Mouse (Mus musculus) neural tube, embryonic 11.5 days (tissue): ENCODE data around the gene Slc11a2. TPM values are rescaled to one million over a fixed set of nuclear protein-coding genes. Genes with fewer than 3 reads are reported as not detected.

Experiments used
- ATAC-seq: fragments of 200-750 bp; cut with Nextera tagmentation; 2 replicates; pipeline ENCODE4 v1.8.0; 2017; ENCODE audit warnings: moderate number of reproducible peaks, mild to moderate bottlenecking, moderate TSS enrichment, moderate library complexity; ENCODE audit not compliant: insufficient read depth, low FRiP score, low TSS enrichment
- DNase-seq: peaks from one replicate; pipeline ENCODE4 v3.0.0-alpha.2; 2015; ENCODE audit warnings: low spot score
- H3K27ac ChIP-seq: fragments of 300-500 bp; sonication (generic); 2 replicates; pipeline ENCODE4 v1.5.1; 2014; ENCODE audit warnings: low read depth, mild to moderate bottlenecking, low read length
- H3K27me3 ChIP-seq: fragments of 300-500 bp; sonication (generic); 2 replicates; pipeline ENCODE4 v1.6.1; 2014; ENCODE audit warnings: mild to moderate bottlenecking, low read length, mixed read lengths; ENCODE audit not compliant: control insufficient read depth, insufficient read depth
- H3K36me3 ChIP-seq: fragments of 300-500 bp; sonication (generic); 2 replicates; pipeline ENCODE4 v1.6.1; 2014; ENCODE audit warnings: mild to moderate bottlenecking, low read length, moderate library complexity, mixed read lengths; ENCODE audit not compliant: control insufficient read depth, insufficient read depth
- H3K4me1 ChIP-seq: fragments of 300-500 bp; sonication (generic); 2 replicates; pipeline ENCODE4 v1.6.1; 2014; ENCODE audit warnings: low read length, mixed read lengths; ENCODE audit not compliant: control insufficient read depth, insufficient read depth
- H3K4me2 ChIP-seq: fragments of 300-500 bp; sonication (generic); 2 replicates; pipeline ENCODE4 v1.6.1; 2014; ENCODE audit warnings: low read depth, mild to moderate bottlenecking, moderate library complexity
- H3K4me3 ChIP-seq: fragments of 300-500 bp; sonication (generic); 2 replicates; pipeline ENCODE4 v1.5.1; 2014; ENCODE audit warnings: low read depth, low read length
- H3K9ac ChIP-seq: fragments of 300-500 bp; sonication (generic); 2 replicates; pipeline ENCODE4 v1.6.1; 2014; ENCODE audit warnings: mild to moderate bottlenecking, low read length
- H3K9me3 ChIP-seq: fragments of 300-500 bp; sonication (generic); 2 replicates; pipeline ENCODE4 v1.6.1; 2016; ENCODE audit warnings: low read length; ENCODE audit not compliant: control insufficient read depth
- WGBS: fragments of 180-500 bp; shearing (Covaris S2); extraction: QIAGEN DNeasy Blood & Tissue Kit; methylation state at CpG from one replicate; pipeline ENCODE4 v1.1.7; 2014; 5-methylcytosine and 5-hydroxymethylcytosine counted together
- polyA plus RNA-seq: library from polyadenylated mRNA; unstranded; fragments of >200 nt; fragmentation: Nextera tagmentation; extraction: Ambion mirVana; gene quantifications from 2 replicates; pipeline ENCODE4 v1.2.1, GENCODE M21; 2014

Slc11a2 gene
- polyA plus RNA-seq, 1 experiment from 2014 or later: 21.6 TPM

GRCm38 (mm10) chr15:100462086-100462485 is 37.2 kb upstream of the Slc11a2 start:
- no peak overlapping the region for H3K4me3 ChIP-seq
- no peaks in the 10 kb centered on the region for H3K4me1 ChIP-seq
- H3K27ac ChIP-seq: no peak overlapping the region
- H3K9me3 ChIP-seq: no peaks in the 10 kb centered on the region
- DNase-seq: no peak
- no peak overlapping the region for H3K9ac ChIP-seq
- 78% methylated on average over 5 of the region's 5 CpGs for WGBS
- H3K27me3 ChIP-seq: no peaks in the 10 kb centered on the region
- H3K36me3 ChIP-seq: no peaks in the 10 kb centered on the region
- ATAC-seq: no peak
- no peak overlapping the region for H3K4me2 ChIP-seq

- Histone ChIP-seq H3K9ac (no peak overlapping the region), H3K4me3 (no peak overlapping the region), H3K27me3 (no peaks in the 10 kb centered on the region), H3K4me2 (no peak overlapping the region), H3K9me3 (no peaks in the 10 kb centered on the region), H3K36me3 (no peaks in the 10 kb centered on the region), H3K27ac (no peak overlapping the region), H3K4me1 (no peaks in the 10 kb centered on the region)
- 78% methylated on average over 9 of the region's 9 CpGs for WGBS
- no peak for ATAC-seq
- DNase-seq: no peak
Measured at GRCm38 (mm10) chr15:100461646-100462045, 36.8 kb upstream of the Slc11a2 start.

GRCm38 (mm10) chr15:100460942-100461341 is 36.1 kb upstream of the Slc11a2 start:
- Histone ChIP-seq H3K4me1 (no peaks in the 10 kb centered on the region), H3K4me2 (peak overlapping the region; percentile 29), H3K36me3 (no peaks in the 10 kb centered on the region), H3K9me3 (no peaks in the 10 kb centered on the region), H3K27me3 (no peaks in the 10 kb centered on the region), H3K9ac (no peak overlapping the region), H3K27ac (no peak overlapping the region), H3K4me3 (no peak overlapping the region)
- 8% methylated on average over 12 of the region's 12 CpGs for WGBS
- ATAC-seq: no peak
- peak; percentile 44 for DNase-seq

- ATAC-seq (no peak), DNase-seq (peak; percentile 64)
- Histone ChIP-seq H3K9me3 (no peaks in the 10 kb centered on the region), H3K4me3 (no peak overlapping the region), H3K4me1 (no peaks in the 10 kb centered on the region), H3K9ac (no peak overlapping the region), H3K36me3 (no peaks in the 10 kb centered on the region), H3K27me3 (no peaks in the 10 kb centered on the region), H3K27ac (no peak overlapping the region), H3K4me2 (no peak overlapping the region)
- WGBS: 47% methylated on average over 10 of the region's 10 CpGs
Measured at GRCm38 (mm10) chr15:100458055-100458454, 33.2 kb upstream of the Slc11a2 start.

GRCm38 (mm10) chr15:100457340-100457739 is 32.5 kb upstream of the Slc11a2 start:
- Histone ChIP-seq H3K4me3 (no peak overlapping the region), H3K36me3 (no peaks in the 10 kb centered on the region), H3K4me2 (no peak overlapping the region), H3K27me3 (no peaks in the 10 kb centered on the region), H3K27ac (no peak overlapping the region), H3K4me1 (no peaks in the 10 kb centered on the region), H3K9me3 (no peaks in the 10 kb centered on the region), H3K9ac (no peak overlapping the region)
- 9% methylated on average over 17 of the region's 17 CpGs for WGBS
- DNase-seq (peak; percentile 83), ATAC-seq (no peak)

GRCm38 (mm10) chr15:100456356-100456991 is 31.6 kb upstream of the Slc11a2 start:
- H3K27ac ChIP-seq: no peak overlapping the region
- 62% methylated on average over 7 of the region's 7 CpGs for WGBS
- no peaks in the 10 kb centered on the region for H3K27me3 ChIP-seq
- H3K9ac ChIP-seq: no peak overlapping the region
- no peak for ATAC-seq
- H3K36me3 ChIP-seq: no peaks in the 10 kb centered on the region
- no peaks in the 10 kb centered on the region for H3K9me3 ChIP-seq
- no peak overlapping the region for H3K4me3 ChIP-seq
- no peak for DNase-seq
- no peak overlapping the region for H3K4me2 ChIP-seq
- H3K4me1 ChIP-seq: no peaks in the 10 kb centered on the region

- whole genome bisulfite sequencing: 81% methylated on average over 11 of the region's 11 CpGs
- Histone ChIP-seq H3K4me2 (no peak overlapping the region), H3K9me3 (no peaks in the 10 kb centered on the region), H3K4me3 (no peak overlapping the region), H3K27me3 (no peaks in the 10 kb centered on the region), H3K4me1 (no peaks in the 10 kb centered on the region), H3K36me3 (no peaks in the 10 kb centered on the region), H3K27ac (no peak overlapping the region), H3K9ac (no peak overlapping the region)
- ATAC-seq (no peak), DNase-seq (no peak)
Measured at GRCm38 (mm10) chr15:100452486-100452885, 27.6 kb upstream of the Slc11a2 start.

GRCm38 (mm10) chr15:100451245-100451644 is 26.4 kb upstream of the Slc11a2 start:
- ATAC-seq: no peak
- no peak overlapping the region for H3K4me3 ChIP-seq
- no peaks in the 10 kb centered on the region for H3K36me3 ChIP-seq
- H3K9me3 ChIP-seq: no peaks in the 10 kb centered on the region
- H3K27me3 ChIP-seq: no peaks in the 10 kb centered on the region
- 81% methylated on average over 16 of the region's 16 CpGs for WGBS
- no peaks in the 10 kb centered on the region for H3K4me1 ChIP-seq
- DNase-seq: no peak
- no peak overlapping the region for H3K27ac ChIP-seq
- no peak overlapping the region for H3K9ac ChIP-seq
- no peak overlapping the region for H3K4me2 ChIP-seq

GRCm38 (mm10) chr15:100449495-100449894 is 24.6 kb upstream of the Slc11a2 start:
- H3K9ac ChIP-seq: no peak overlapping the region
- WGBS: 93% methylated on average over 3 of the region's 3 CpGs

More at GRCm38 (mm10) chr15:100449495-100449894, 24.6 kb upstream of the Slc11a2 start:
- Histone ChIP-seq H3K27me3 (no peaks in the 10 kb centered on the region), H3K36me3 (no peaks in the 10 kb centered on the region), H3K9me3 (no peaks in the 10 kb centered on the region), H3K4me2 (no peak overlapping the region), H3K27ac (no peak overlapping the region), H3K4me1 (no peaks in the 10 kb centered on the region), H3K4me3 (no peak overlapping the region)
- DNase-seq: no peak
- no peak for ATAC-seq
